Mouse (Mus musculus): Measurements from ENCODE around the gene Sag.

Sag gene

DNA sequence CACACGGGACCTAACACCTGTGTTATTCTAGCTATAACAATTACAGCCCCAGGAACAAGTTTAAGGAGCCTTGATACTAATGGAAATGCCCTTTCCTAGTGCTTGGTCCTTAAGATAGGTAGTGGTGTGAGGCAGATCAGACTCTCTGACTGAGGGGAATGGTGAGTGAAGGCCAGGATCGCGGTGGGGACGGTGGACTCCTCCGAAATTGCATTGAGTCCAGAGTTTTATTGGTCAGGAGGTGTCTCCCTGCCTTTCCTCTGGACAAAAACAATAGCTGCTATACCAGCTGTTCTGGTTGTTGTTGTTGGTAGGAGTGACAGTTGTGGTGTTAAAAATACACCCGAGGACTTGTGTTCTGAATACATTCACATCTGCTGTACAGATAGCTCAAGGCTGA, 50.9 kb downstream of the Sag start:
- in situ Hi-C loops (cut with MboI): no loop called here

DNA sequence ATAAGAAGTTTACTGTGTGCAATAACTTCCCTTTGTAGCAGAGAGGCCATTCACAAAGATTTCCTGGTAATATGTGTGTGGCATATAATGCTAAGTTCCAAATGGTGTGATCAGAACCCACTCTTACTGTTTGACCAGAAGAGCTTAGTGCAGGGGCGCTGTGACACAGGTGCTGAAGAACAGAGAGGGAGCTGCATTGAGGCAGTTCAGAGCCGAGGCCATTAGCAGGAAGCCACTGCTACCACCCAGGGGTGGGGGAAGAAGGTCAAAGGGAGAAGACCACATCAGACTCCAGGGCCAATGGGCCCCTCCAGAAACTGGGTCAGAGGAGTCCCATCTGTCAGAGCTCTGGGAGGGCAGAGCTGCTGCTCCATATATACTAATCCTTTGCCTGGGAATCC, 51.4 kb downstream of the Sag start:
- in situ Hi-C loops (cut with MboI): no loop called here

DNA sequence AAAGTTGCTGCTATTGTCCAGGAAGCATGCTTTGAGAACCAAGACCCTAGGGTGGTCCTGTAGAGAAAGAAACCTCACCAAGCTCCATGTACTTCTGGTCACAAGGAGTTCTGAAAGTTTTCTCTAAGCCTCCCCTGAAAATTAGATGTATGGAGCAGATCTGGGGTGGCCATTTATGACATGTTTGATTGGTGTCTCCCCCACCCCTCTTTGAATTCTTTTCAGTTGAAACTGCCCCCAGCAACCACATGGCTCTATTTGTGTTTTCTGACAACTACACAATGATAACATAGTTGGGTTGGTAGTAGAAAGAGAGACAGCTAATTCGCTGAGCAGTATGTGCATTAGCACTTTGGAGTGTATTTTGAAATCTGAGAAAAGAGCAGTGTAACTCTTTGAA, 52.0 kb downstream of the Sag start:
- in situ Hi-C loops (cut with MboI): no loop called here

DNA sequence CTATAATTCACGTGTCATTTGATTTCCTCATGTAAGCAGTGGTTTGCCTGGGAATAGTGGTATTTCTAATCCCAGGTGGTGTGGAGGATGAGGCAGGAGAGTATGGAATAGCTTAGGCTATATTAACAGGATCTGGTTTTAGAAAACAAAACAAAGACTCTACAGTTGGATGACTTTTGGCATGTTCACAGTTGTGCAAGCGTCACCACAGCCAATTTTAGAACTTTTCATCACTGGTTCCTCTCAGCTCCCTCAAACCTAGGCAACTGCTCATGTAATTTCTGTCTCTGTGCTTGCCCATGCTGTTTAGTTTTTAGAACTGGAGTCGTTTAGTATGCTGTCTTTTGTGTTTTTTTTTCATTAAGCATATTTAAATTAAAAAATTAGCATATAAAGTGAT, 53.3 kb downstream of the Sag start:
- in situ Hi-C loops (cut with MboI): no loop called here

DNA sequence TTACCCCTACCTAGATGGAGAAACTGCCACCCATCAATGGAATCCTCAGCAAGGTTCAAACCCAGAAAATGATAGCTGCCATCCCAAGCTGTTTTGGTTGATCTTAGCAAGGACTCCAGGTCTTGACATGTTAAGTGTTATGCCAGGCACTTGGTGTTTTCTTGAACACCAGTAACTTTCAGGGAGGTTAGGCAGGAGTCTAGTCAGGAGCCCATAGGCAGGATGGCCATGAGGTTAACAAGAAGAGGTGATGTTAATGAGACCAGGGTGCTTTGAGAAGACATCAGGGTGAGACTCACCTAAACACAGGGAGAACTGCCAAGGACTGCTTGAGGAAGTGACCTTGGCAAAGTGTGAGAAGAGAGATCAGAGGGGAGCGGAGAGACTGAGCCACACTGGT, 54.6 kb downstream of the Sag start:
- in situ Hi-C loops (cut with MboI): no loop called here

DNA sequence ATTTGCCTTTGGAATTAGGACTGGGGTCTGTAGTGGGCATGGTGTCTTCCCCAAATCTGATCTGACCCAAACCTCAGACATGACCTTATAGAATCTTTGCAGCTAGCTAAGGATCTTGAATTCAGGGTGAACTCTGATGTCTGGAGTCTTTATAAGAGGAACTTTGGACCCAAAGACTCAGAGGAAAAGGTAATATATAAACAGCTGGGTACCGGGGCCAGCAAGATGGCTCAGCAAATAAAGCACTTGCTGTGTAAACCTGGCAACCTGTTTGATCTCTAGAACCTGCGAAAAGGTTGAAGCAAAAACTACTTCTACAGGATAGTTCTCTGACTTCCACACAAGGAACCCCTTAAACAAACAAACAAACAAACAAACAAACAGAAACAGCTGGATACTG, 55.0 kb downstream of the Sag start:
- in situ Hi-C loops (cut with MboI): no loop called here

DNA sequence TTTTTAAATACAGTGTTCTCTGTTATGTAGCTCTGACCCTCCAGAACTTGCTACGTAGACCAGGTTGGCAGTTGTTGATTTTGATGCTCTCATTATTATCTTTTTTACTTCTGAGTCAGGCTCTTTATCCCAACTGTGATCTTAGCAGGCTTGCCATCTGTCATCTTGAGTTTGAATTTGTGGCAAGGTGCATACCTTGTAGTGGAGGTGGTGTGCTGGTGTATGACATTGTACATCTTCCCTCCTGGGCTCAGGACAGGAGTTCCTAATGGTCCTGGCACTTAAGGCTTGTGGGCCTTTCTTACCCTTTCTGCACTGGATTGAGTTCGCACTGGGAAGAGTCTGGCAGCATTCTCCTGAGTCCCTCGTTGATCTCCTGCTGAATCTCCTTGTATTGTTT, 60.1 kb downstream of the Sag start:
- in situ Hi-C loops (cut with MboI): no loop called here

DNA sequence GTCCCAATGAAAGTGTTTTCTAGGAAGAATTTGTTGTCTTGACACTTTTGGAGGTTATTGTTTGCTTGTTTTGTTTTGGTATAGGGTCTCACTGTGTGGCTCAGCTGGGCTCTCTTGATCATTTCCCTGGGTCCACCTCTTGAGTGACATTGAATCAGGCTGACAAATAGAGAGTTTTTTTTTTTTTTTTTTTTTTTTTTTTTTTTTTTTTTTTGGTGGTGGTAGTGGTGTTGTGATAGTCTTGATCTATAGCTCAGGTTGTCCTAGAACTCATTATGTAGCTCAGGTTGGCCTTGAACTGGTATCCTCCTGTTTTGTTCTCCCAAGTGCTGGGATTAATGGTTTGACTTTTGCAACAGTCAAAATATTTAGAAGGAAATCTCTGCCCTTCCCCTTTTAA, 61.4 kb downstream of the Sag start:
- in situ Hi-C loops (cut with MboI): no loop called here

DNA sequence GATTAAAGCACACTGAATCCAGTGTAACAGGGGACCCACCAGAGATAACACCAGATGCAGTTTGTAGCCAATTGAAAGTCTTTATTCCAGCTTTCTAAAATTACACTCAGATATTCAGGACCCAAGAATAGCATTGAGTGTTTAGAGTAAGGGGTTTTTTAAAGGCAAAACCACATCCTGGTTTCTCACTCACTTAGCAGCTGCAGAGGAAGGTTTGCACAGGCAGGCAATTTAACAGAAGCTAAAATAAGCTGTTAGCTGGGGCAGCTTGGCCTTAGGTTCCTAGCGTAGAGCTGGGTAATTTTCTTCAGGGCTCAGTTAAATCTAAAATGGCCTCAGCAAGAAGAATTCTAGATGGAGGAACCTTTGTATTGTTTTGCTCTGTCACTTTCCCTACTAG, 63.2 kb downstream of the Sag start:
- in situ Hi-C loops (cut with MboI): no loop called here

DNA sequence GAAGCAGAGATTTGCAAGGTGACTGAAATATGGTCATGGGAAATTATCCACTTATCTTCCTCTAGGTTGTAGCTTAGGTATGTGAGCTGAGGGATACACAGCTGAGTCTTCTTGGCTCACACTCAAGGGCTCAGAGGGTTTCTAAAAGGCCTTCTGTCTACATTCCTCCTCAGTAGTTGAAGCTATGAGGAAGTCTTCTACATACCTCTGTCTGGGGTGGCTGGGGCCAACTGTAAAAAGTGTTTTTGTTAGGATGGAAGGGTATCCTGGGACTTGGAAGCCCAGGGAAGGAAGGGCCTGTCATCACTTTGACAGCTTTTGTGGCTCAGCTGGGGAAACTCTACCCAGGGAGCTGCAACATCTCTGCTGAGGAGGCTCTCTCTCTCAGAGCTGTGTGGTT, 68.1 kb downstream of the Sag start:
- in situ Hi-C loops (cut with MboI): no loop called here

DNA sequence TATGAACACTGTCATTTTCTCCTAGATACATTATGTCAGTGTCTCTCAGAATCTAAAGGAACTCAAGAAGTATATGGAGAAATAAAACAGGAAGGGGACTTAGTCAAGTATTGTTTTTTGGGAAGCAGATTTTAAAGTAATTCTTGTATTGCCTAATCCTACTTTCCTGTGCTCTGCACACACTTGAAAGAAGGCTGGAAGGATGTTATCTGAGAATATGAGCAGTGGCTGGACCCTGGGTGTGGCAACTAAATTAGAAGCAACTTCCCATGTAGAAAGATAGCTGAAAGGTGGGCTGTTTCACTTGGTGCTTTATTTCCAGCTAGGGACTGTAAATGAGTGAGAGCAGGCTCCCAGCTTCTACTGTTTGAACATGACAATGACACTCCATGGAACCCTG, 69.6 kb downstream of the Sag start:
- in situ Hi-C loops (cut with MboI): no loop called here

DNA sequence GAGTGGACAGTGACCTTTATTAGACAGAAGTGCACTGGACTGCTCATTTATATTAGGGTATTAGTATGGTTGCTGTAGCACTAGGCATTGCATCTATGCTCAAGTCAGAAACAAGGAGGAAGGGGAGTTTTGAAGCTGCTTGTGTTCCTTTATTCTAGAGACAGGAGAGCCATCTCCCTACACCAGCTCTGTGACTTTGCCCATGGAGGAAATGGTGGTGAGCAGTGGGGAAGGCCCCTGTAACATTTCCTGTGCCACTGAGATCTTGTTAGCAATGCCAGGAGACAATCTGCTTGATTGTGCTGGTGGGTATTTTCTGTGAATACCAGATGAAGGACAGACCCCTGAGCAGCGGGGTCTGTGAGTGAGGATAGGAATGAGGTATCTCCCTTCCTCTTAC, 72.6 kb downstream of the Sag start:
- in situ Hi-C loops (cut with MboI): no loop called here

DNA sequence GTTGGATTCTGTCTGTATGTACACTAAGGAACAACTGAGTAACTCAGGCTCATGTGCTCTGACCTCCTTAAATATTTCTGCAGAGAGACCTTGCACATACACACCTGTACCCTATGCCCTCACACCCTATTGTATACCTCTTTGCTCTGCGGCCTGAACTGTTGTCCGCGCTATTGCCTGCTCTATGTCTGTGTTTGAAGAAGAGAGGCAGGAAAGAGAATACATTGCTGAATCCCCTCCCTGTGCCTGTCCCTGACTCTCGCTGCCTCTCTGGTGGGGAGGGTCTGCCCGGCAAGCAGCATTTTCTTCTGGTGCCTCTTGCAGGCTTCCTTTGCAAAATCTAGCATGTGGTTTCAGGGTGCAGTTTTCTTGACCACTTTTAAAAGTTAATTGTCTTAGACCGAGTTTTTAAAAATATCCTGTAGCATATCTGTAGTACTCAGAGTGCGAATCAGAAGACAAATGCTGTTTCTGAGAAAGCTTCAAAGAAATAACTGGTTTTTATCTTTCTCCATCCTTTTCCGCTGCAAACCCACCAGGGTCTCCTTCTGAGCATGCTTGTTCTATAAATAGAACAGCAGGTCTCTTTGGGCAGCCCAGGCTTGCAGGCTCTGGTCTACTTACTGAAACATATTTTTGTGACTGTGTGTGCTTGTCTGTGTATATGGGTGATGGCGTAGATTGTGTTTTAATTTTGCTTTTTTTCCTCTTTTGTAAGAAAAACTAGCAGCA, 74.2 kb downstream of the Sag start:
- in situ Hi-C loops (cut with MboI): no loop called here

DNA sequence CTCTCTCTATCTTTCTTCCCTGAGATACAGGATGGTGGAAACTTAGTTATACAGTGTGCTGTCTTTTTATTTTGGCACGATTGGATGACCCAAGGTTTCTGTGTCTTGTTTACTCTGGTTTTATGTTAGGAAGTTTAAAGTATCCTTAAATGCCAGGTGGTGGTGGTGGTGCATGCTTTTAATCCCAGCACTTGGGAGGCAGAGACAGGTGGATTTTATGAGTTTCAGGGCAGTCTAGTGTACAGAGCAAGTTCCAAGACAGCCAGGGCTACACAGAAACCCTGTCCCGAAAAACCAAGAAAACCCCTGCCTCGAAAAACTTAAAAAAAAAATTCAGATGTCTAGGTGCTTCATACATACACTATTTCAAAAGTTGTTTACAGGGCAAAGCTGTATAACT, 75.6 kb downstream of the Sag start:
- in situ Hi-C loops (cut with MboI): no loop called here

DNA sequence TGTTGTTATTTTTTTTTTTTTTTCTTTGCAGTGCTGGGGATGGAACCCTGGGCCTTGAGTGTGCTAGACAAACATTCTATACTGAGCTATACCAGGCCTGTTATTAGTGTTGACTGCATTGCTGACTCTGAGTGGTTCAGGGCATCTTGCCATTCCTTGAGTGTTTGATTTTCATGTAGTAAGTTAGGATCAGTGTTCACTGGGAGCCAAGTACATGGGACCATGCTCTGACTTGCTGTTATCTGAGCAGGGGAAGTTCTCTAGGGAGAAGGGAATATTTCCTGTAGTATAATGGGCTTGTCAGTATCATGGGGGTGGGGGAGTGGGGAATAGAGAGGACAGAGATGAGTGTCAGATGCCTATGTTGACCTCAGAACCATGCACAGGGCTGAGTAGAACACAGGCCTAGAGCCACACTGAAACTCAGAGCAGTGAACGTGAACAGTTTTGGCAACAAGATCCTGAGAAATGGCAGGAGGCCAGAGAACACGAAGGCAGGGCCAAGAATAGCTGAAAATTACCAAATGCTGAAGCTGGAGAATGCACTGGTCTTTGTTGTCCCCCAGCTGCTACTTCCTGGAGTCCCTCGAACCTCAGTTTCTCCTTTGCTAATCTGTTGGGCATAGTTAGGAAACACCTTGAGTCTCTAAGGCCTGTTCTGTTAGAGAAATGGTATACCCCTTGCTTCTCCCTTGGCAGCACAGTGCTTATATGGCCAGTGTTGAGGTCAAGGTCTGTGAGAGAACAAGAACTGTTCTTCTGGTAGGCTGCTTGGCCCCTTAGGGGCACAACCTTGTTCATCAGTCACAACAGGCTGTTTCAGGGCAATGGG, 76.2 kb downstream of the Sag start:
- in situ Hi-C loops (cut with MboI): no loop called here

DNA sequence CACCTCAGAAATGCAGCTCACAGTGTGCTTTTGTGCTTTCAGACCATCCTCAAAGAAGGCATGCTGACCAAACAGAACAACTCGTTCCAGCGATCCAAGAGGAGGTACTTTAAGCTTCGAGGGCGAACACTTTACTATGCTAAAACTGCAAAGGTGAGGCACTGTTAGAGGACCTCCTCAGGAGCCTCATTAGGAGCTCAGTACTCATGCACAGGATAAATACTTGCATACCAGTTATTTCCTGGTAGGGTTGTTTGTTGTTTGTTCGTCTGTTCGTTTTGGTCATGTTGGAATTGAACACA, 76.8 kb downstream of the Sag start:
- in situ Hi-C loops (cut with MboI): no loop called here

DNA sequence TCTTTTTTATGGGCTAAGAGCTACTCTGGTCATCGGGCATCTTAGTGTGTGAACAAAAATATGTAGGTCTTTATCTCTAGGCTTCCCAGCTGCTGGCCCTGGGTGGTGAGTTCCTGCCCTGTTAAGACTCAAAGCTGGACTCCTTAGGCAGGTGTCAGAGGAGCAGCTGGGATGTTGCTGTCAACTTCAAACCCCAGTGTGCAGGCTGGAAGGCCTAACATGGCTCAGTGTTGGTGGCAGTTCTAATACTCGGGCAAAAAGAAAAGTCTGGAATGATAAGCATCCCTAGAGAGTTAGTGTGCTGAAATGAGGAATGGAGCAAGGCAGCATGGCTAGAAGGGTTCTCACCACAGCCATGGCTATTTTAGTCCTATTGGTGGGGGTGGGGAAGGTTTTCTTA, 77.4 kb downstream of the Sag start:
- in situ Hi-C loops (cut with MboI): no loop called here

DNA sequence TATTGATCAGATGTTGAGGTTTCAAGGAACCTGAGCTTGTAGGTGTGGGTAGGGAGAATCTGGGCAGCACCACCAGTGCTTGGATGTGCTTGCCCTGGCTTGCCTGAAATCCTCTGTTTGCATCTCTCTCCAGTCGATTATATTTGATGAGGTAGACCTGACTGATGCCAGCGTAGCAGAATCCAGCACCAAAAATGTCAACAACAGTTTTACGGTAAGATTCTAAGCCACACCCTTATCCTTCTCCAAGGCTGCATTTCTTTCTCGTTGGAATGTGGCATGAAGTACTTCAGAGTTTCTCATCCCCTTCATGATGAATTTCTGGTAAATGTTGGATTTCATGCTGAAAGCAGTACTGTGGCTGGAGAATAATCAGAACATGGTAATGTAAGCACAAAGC, 78.2 kb downstream of the Sag start:
- in situ Hi-C loops (cut with MboI): no loop called here

DNA sequence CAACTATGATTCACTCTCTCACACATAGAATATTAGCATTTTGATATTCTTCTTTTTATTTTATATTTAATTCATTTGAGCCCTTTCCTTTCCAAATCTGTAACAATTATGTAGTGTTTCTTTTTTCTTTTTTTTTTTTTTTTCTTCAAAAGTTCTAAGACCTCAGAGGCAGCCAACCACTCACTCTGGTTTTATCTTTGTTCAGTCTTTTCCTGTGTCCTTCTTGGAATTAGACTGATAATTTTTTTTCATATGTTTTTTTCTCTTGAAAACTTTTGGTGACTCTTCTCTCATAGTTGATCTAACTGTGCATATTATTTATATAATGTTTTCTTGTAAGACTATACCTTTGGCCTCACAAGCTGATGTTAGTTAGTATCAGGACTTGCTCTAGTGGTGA, 79.1 kb downstream of the Sag start:
- in situ Hi-C loops (cut with MboI): no loop called here

DNA sequence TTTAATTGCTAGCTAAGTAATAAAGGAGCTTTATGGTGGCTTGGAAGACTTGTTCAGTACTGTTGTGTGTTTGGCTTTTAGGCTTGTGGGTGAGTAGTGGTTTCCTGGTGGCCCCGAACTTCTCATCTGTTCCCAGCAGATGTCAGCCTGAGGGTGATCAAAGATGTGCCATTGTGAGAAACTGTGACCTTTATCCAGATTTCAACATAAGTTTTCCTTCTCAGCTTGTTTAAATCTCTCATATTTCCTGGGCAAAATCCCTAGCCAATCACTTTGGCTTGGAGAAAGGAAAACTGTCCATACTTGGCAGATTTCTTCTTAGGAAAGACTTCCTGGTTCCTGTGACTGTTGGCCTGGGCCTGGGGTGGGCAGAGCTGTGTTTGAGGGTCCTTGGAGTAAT, 87.5 kb downstream of the Sag start:
- in situ Hi-C loops (cut with MboI): no loop called here

DNA sequence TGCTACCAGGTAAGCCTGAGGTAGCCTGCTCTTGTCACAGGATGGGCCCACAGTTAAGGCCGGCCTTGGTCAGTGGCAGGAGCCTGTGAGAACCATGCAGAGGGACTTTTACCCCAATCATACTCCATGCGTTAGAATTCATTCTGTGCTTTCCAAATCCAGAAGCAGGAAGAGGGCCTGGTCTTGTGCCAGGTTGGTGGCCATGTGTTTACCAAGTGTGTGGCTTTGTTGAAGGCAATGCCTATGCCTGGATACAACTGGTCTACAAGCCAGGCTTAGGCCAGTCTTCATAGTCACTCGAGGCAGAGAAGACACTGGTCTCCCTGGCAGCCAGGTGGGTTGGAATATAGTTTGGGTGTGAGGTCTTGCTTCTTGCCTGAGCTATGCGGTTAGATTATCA, 88.2 kb downstream of the Sag start:
- in situ Hi-C loops (cut with MboI): no loop called here

DNA sequence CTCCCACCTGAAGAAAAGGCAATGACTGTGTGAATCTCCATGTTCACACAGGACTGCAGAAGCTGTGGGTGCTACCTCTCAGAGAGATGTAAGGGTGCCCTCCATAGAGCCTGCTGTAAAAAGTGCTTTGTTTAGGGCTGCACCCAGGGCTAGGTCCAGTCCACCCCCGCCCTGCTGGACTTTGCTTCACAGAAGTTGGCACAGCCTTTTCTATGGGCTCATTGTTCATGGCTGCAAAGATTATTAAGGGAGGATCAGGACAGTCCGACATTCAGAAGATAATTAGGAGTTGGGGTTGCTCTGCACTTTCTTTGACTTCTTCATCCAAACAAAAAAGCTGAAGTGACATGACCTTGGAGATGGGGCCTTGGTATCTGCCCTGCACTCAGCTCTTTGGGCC, 89.0 kb downstream of the Sag start:
- in situ Hi-C loops (cut with MboI): no loop called here

DNA sequence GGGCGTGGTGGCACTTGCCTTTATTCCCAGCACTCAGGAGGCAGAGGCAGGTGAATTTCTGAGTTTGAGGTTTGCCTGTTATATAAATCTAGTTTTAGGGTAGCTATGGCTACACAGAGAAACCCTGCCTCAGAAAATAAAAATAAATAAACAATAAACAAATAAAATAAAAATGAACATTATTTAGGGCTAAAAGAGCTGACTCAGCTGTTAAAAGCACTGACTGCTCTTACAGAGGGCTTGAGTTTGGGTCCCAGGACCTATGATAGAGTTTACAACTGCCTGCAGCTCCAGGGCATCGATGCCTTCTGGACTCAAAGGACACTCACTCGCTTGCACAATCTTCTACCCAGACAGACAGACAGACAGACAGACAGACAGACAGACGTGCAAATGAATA, 89.9 kb downstream of the Sag start:
- in situ Hi-C loops (cut with MboI): no loop called here

All from mature B cell (primary cell).